Mouse (Mus musculus): ENCODE measurements around the gene Pcp4.
"Not testable (repeated sequence)": the region's sequence is repeated elsewhere in the genome, so short reads cannot be mapped to it uniquely, and the experiment has no call there.

Gene Pcp4

DNA sequence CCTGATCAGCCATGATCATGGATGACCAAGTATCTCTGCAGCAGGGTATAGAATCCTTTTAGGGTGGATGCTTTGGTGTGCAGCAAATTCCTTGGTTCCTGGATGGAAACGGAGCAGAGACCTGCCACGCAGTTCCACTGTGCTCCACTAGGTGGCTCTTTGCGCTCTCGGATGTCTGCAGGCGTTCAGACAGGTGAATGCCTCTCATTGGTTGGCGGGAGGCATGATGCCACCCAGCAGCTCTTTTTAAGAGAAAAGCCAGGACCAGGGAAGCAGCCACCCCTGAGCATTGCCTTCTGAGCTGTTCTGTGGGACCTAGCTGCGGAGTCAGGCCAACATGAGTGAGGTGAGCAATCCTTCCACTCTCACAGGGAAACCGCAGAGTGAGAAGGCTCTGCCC is at the start of gene Pcp4:
Pcp4 (plus strand) TSS at position 162 of the 400 bp plus-strand sequence.
- peak; percentile 83 for DNase-seq

DNA sequence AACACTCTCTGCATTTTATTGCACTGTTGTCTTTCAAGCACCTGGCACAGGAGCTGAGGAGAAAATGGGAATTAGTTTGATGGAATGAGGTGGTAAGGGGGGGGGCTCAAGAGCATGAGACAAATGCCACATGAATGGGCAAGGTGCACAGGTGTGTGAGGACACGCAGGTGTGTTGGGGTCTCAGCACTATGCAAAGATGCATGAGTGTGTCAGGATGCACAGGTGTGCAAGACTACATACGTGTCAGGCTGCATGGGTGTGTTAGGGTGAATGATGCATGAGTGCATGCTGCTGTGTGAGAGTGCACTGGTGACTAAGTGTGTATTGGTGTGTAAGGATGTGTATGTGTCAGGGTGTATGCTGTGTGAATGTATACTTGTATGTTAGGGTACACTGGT is 42.4 kb upstream of the Pcp4 start:
- DNase-seq = no peak

DNA sequence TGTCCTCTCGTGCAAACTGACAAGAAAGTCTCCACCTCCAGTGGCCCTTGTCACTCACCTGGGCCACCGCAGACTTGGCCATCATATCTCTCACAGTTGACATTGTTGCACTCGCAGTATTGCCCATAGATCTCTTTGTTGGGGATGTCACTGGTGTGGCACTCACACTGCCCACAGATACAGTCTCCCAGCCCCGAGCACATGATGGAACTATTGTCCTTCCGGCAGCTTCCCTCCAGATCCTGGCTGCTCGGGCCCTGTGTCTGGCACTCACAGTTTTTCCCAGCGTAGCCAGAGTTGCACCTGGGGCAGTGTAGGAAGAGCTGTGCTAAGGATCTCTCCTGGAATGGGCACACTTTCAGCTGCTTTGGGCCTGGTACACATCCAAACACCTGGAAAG is 40.7 kb upstream of the Pcp4 start:
- no peak for DNase-seq

DNA sequence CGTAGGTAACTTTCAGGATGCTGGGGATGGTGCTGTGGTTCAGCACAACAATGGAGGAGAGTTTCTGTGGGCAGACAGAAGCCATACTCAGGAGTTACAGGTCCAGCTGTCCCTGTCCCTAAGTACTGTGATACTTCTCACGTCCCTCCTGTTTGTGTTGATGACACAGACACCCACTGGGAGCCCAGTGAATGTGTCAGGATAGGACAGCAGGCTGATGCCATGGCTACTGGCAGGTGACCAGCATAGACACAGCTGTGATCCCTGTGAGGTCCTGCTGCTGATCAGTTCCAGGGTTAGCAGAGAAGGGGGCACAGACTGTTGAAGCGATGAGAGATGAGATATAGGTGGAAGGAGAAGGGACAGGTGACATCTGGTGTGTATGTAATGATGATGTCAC is 38.4 kb upstream of the Pcp4 start:
- DNase-seq = no peak

- no peak for DNase-seq
These were observed 34.1 kb upstream of the Pcp4 start for GRCm38 (mm10) chr16:96433266-96433665.

DNA sequence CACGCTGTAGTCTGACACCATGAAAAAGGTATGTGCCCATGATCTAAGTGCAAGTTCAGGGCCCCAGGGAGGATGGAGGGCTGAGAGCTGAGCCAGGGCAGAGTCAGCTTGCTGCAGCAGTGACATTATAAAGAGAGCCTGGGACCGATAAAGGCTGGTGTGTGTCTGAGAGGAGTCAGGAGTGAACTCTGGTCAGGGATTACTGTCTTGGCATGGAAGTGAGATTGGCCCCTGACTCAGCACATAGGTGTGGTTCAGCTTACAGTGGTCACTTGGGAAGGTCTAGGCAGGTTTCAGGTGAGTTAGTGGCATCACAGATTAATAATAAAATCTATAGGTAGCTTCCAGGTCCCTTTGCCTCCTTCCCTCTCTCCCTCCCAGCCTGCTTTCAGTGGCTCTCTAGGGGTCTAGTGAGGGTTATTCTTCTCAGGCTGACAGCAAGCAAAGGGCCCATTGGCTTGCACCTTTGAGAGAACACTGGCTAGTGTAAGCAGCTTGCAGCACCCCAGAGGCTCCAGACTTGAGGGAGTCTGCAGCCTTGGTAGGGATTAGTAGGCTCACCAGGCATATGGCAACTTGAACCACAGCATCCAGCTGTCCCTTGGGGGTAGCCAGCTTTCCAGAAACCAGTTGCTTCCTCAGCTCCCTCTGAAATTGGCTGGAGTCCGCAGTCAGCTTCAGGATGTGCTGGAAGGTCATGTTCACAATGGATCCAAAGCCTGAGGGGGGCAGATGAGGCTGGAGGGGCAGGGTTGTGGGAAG is 33.2 kb upstream of the Pcp4 start:
- no peak for DNase-seq

- DNase-seq = no peak
These were observed 28.5 kb upstream of the Pcp4 start for GRCm38 (mm10) chr16:96438946-96439345.

- no peak for DNase-seq
These were observed 27.7 kb upstream of the Pcp4 start for GRCm38 (mm10) chr16:96439682-96440081.

DNA sequence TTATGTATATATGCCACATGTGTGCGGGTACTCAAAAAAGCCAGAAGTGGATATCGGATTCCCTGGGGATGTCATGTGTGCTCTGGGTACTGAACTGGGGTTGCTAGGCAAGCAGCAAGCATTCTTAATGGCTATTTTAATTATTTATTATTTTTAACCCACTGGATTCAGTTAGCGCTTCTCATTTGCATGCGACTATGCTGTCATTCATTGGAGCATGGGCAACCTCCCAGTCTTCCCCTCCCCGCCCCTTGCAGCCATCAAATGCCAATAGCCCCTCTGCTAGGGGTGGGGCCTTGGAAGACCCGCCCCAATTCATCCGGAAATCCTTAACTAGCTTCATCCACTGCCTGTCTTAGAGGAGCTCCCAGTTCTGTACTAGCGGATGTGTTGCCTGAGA is 26.5 kb upstream of the Pcp4 start:
- DNase-seq = no peak

- DNase-seq = no peak
These were observed 25.6 kb upstream of the Pcp4 start for GRCm38 (mm10) chr16:96441826-96442225.

DNA sequence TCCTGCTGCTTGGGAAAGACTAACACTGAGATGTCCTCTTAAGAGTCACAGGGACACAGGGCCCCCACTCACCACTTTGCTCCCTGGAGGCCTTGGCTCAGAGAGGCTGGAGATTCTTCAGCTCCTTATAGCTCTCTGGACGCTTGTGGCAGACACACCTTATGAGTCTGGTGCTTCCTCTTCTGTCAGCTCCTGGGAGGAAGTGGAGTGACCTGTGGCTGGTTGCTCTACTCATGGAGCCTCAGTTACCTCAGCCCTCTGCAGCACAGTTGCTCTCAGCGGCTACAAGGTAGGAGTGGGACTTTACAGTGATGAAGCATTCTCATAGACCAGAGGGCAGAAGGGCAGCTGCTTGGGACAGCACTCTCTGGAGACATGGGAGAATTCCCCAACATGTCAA is 23.9 kb upstream of the Pcp4 start, which contains the start of gene Itgb2l:
Itgb2l (minus strand) TSS at position 152 of the 400 bp plus-strand sequence.
- DNase-seq = no peak

GRCm38 (mm10) chr16:96450871-96451270 is 16.5 kb upstream of the Pcp4 start:
- DNase-seq = not testable (repeated sequence)

DNA sequence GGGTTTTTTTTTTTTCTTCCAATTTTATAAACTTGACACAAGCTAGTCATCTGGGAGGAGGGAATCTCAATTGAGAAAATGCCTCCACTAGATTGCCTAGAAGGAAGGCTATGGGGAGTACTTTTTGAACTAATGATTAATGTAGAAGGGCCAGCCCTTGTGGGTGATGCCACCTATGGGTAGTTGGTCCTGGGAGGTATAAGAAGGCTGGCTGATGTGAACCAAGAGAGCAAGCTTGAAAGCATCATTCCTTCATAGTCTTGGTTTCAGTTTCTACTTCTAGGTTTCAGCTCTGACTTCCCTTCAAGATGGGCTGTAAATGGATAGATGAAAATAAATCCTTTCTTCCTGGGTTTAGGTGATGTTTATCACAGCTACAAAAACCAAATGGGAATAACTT is 13.3 kb upstream of the Pcp4 start:
- no peak for DNase-seq

GRCm38 (mm10) chr16:96457612-96458011 is 9.8 kb upstream of the Pcp4 start:
- DNase-seq = no peak

- DNase-seq = no peak
These were observed 8.1 kb upstream of the Pcp4 start for GRCm38 (mm10) chr16:96459356-96459755.

DNA sequence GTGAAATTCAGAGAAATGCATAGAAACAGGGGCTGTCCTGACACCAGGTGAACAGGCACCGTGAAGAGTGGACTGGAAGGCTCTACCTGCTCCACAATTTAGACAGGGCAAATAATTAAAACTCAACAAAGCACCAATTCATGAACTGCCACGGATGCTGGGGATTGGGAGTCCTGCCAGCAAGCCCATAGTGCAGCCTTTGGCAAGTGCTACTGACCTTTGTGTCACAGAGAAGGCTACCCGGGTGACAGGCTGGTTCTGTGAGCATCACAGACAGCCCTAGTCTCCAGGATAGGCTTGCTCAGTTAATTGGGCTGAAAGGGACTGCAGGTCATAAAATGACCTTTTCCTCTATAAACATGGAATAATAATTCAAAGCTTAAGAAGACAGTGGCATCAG is 6.6 kb upstream of the Pcp4 start:
- no peak for DNase-seq

GRCm38 (mm10) chr16:96468011-96468410 is 605 bp downstream of the Pcp4 start:
- no peak for DNase-seq

DNA sequence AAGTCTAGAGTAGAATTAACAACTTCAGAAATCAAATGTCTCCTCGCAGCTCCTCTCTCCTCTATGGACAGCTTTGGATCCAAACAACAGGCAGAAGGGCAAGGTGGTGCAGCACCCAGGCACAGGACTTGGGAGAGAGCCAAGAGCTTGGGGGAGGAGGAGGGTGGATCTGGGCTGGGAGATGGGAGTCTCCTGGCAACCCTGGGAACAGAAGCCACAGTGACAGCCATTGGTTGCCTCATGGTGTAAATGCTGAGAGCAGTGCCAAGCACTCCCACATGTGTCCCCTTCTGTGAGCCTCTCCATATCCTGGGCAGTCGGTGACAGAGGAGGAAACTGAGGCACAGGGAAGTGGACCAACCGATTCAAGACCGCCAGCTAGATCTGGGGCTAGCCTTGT is 1.3 kb downstream of the Pcp4 start:
- DNase-seq = peak; percentile 53

DNA sequence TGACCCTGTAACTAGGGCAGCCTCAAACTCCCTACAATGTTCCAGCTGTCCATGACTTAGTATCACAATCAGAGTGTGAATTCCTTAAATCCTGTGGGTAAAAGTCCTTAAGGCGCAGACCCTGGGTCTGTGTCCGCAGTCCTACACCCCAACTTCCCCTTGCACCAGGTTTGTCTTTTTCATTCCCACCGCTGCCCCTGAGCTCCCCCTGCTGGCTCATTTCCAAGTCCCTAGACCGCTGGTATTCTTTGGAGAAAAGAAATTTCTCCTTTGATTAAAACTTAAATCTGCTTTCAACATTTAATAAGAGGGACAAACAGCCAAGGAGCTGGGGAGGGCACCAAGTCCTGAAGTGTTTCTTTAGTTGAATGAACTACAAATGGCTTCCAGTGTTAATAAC is 2.2 kb downstream of the Pcp4 start:
- DNase-seq = peak; percentile 4

- peak; percentile 33 for DNase-seq
These were observed 5.0 kb downstream of the Pcp4 start for GRCm38 (mm10) chr16:96472361-96472760.

GRCm38 (mm10) chr16:96472816-96473215 is 5.4 kb downstream of the Pcp4 start:
- no peak for DNase-seq

- DNase-seq = no peak
These were observed 6.8 kb downstream of the Pcp4 start for GRCm38 (mm10) chr16:96474185-96474584.

GRCm38 (mm10) chr16:96481791-96482190 is 14.4 kb downstream of the Pcp4 start:
- DNase-seq = no peak

DNA sequence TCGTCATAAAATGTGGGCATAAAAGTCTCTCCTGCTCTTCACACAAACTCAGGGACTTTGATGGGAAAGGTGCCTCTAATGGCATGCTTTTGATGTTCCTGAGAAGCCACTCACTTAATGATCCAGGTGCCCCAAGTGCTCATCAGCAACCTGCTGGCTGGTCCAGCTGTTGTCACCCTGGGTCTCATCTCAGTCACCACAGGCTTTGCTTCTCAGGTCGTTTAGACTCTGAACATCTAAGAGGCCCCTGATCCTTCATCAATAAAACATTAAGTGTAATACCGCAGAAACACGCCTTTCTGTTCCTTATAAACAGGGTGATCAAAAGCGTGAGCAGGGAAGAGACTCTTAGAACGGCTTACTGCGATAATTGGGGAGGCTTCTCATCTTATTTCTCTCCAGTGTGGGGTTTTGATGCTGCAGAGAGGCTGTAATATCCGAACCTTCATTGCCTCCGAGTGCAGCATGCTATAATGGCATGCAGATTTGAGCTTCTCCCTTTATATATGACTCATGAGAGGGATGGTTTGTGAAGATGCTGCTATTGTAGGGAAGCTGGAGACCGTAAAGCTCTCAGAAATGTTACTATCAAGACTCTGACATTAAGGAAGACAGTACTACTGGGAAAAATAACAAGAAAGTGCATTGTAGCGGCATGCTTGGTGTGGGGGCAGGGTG is 19.7 kb downstream of the Pcp4 start:
- no peak for DNase-seq

- DNase-seq = no peak
These were observed 20.6 kb downstream of the Pcp4 start for GRCm38 (mm10) chr16:96488038-96488437.
